Mouse (Mus musculus) hindbrain, embryonic 14.5 days (tissue): ENCODE data around the gene Tyw1. TPM values are rescaled to one million over a fixed set of nuclear protein-coding genes. Genes with fewer than 3 reads are reported as not detected.
A peak's percentile ranks its signal among the peaks of the same experiment; 100 is the strongest.
"Not testable (repeated sequence)": the region's sequence is repeated elsewhere in the genome, so short reads cannot be mapped to it uniquely, and the experiment has no call there.

Experiments
- ATAC-seq: fragments of 200-750 bp; cut with Nextera tagmentation; 2 replicates; pipeline ENCODE4 v1.8.0; 2017; ENCODE audit warnings: moderate number of reproducible peaks, mild to moderate bottlenecking, moderate TSS enrichment, moderate library complexity; ENCODE audit not compliant: low FRiP score
- DNase-seq: peaks from one replicate; pipeline ENCODE4 v3.0.0-alpha.2; 2015; ENCODE audit warnings: low spot score
- H3K27ac ChIP-seq: fragments of 300-500 bp; sonication (generic); 2 replicates; pipeline ENCODE4 v1.5.1; 2014; ENCODE audit warnings: mild to moderate bottlenecking, moderate library complexity
- H3K27me3 ChIP-seq: fragments of 300-500 bp; sonication (generic); 2 replicates; pipeline ENCODE4 v1.6.1; 2014; ENCODE audit warnings: mild to moderate bottlenecking, low read length, mixed read lengths; ENCODE audit not compliant: control insufficient read depth, insufficient read depth
- H3K36me3 ChIP-seq: fragments of 300-500 bp; sonication (generic); replicated peaks from 2 replicates; pipeline ENCODE4 v1.6.1; 2014; ENCODE audit not compliant: control insufficient read depth, insufficient read depth
- H3K4me1 ChIP-seq: fragments of 300-500 bp; sonication (generic); replicated peaks from 2 replicates; pipeline ENCODE4 v1.6.1; 2014; ENCODE audit warnings: antibody characterized with exemption, low read length, mixed read lengths; ENCODE audit not compliant: control insufficient read depth, insufficient read depth
- H3K4me2 ChIP-seq: fragments of 300-500 bp; sonication (generic); replicated peaks from 2 replicates; pipeline ENCODE4 v1.6.1; 2014; ENCODE audit warnings: mild to moderate bottlenecking, moderate library complexity
- H3K4me3 ChIP-seq: fragments of 300-500 bp; sonication (generic); replicated peaks from 2 replicates; pipeline ENCODE4 v1.5.1; 2014; ENCODE audit warnings: mild to moderate bottlenecking, low read length
- H3K9ac ChIP-seq: fragments of 300-500 bp; sonication (generic); 2 replicates; pipeline ENCODE4 v1.6.1; 2014
- H3K9me3 ChIP-seq: fragments of 300-500 bp; sonication (generic); 2 replicates; pipeline ENCODE4 v1.6.1; 2016; ENCODE audit warnings: low read length; ENCODE audit not compliant: control insufficient read depth
- WGBS: fragments of 180-500 bp; shearing (Covaris S2); extraction: QIAGEN DNeasy Blood & Tissue Kit; methylation state at CpG from one replicate; pipeline ENCODE4 v1.1.7; 2014; 5-methylcytosine and 5-hydroxymethylcytosine counted together
- polyA plus RNA-seq: library from polyadenylated mRNA; unstranded; fragments of >200 nt; fragmentation: Nextera tagmentation; extraction: Ambion mirVana; gene quantifications from 2 replicates; pipeline ENCODE4 v1.2.1, GENCODE M21; 2014

The Tyw1 gene
- polyA plus RNA-seq, 1 experiment from 2014 or later, result 20.8 TPM

- no peak overlapping the region for H3K4me3 ChIP-seq
- no peak for ATAC-seq
- no peaks in the 10 kb centered on the region for H3K27me3 ChIP-seq
- H3K36me3 ChIP-seq, result peaks cover 28% of the 10 kb centered on the region
- peaks cover 8% of the 10 kb centered on the region for H3K4me1 ChIP-seq
- H3K27ac ChIP-seq, result no peak overlapping the region
- no peaks in the 10 kb centered on the region for H3K9me3 ChIP-seq
- H3K4me2 ChIP-seq, result no peak overlapping the region
- no peak for DNase-seq
- H3K9ac ChIP-seq, result no peak overlapping the region
- 95% methylated on average over 3 of the region's 3 CpGs for WGBS
These were observed 28.6 kb upstream of the Tyw1 start for GRCm38 (mm10) chr5:130226790-130227189.

GRCm38 (mm10) chr5:130228120-130228519, 27.3 kb upstream of the Tyw1 start:
- Histone ChIP-seq H3K27me3 (no peaks in the 10 kb centered on the region), H3K9me3 (no peaks in the 10 kb centered on the region), H3K27ac (no peak overlapping the region), H3K4me3 (no peak overlapping the region), H3K4me1 (peaks cover 7% of the 10 kb centered on the region), H3K9ac (no peak overlapping the region), H3K4me2 (no peak overlapping the region), H3K36me3 (peaks cover 41% of the 10 kb centered on the region)
- DNase-seq (no peak), ATAC-seq (no peak)
- WGBS, result 77% methylated on average over 4 of the region's 4 CpGs

- 97% methylated on average over 8 of the region's 8 CpGs for WGBS
- Histone ChIP-seq H3K9me3 (no peaks in the 10 kb centered on the region), H3K9ac (no peak overlapping the region), H3K27ac (no peak overlapping the region), H3K36me3 (peaks cover 96% of the 10 kb centered on the region), H3K4me1 (no peaks in the 10 kb centered on the region), H3K4me2 (no peak overlapping the region), H3K4me3 (no peak overlapping the region), H3K27me3 (no peaks in the 10 kb centered on the region)
- DNase-seq (no peak), ATAC-seq (no peak)
These were observed 19.1 kb upstream of the Tyw1 start for GRCm38 (mm10) chr5:130236302-130236701.

GRCm38 (mm10) chr5:130239236-130239635, 16.2 kb upstream of the Tyw1 start:
- Histone ChIP-seq H3K36me3 (peaks cover 96% of the 10 kb centered on the region), H3K9ac (no peak overlapping the region), H3K4me2 (no peak overlapping the region), H3K27ac (no peak overlapping the region), H3K27me3 (no peaks in the 10 kb centered on the region), H3K4me1 (no peaks in the 10 kb centered on the region), H3K9me3 (no peaks in the 10 kb centered on the region), H3K4me3 (no peak overlapping the region)
- DNase-seq (no peak), ATAC-seq (no peak)
- 97% methylated on average over 7 of the region's 7 CpGs for WGBS

GRCm38 (mm10) chr5:130239856-130240255, 15.6 kb upstream of the Tyw1 start:
- no peak overlapping the region for H3K4me3 ChIP-seq
- ATAC-seq, result no peak
- 97% methylated on average over 2 of the region's 2 CpGs for WGBS
- peaks cover 96% of the 10 kb centered on the region for H3K36me3 ChIP-seq
- no peak overlapping the region for H3K4me2 ChIP-seq
- no peak overlapping the region for H3K27ac ChIP-seq
- DNase-seq, result no peak
- no peaks in the 10 kb centered on the region for H3K27me3 ChIP-seq
- H3K9me3 ChIP-seq, result no peaks in the 10 kb centered on the region
- no peaks in the 10 kb centered on the region for H3K4me1 ChIP-seq
- H3K9ac ChIP-seq, result no peak overlapping the region

- no peaks in the 10 kb centered on the region for H3K27me3 ChIP-seq
- WGBS, result 93% methylated on average over 12 of the region's 12 CpGs
These were observed 14.0 kb upstream of the Tyw1 start for GRCm38 (mm10) chr5:130241426-130241825.

GRCm38 (mm10) chr5:130247823-130248222, 7.6 kb upstream of the Tyw1 start:
- Histone ChIP-seq H3K4me2 (no peak overlapping the region), H3K4me1 (no peaks in the 10 kb centered on the region), H3K4me3 (no peak overlapping the region), H3K36me3 (peaks cover 98% of the 10 kb centered on the region), H3K9me3 (no peaks in the 10 kb centered on the region), H3K27ac (no peak overlapping the region), H3K9ac (no peak overlapping the region), H3K27me3 (no peaks in the 10 kb centered on the region)
- no peak for DNase-seq
- ATAC-seq, result no peak
- WGBS, result 86% methylated on average over 5 of the region's 5 CpGs

More at GRCm38 (mm10) chr5:130241426-130241825, 14.0 kb upstream of the Tyw1 start:
- Histone ChIP-seq H3K27ac (no peak overlapping the region), H3K9me3 (no peaks in the 10 kb centered on the region), H3K4me1 (no peaks in the 10 kb centered on the region), H3K4me3 (no peak overlapping the region), H3K36me3 (peaks cover 96% of the 10 kb centered on the region), H3K4me2 (no peak overlapping the region), H3K9ac (no peak overlapping the region)
- ATAC-seq (no peak), DNase-seq (no peak)

GRCm38 (mm10) chr5:130254164-130255016, 1.0 kb upstream of the Tyw1 start:
- peaks cover 44% of the 10 kb centered on the region for H3K36me3 ChIP-seq
- DNase-seq, result peak; percentile 59
- ATAC-seq, result no peak
- H3K4me3 ChIP-seq, result peak overlapping the region; percentile 77
- H3K9me3 ChIP-seq, result no peaks in the 10 kb centered on the region
- H3K27ac ChIP-seq, result peak overlapping the region; percentile 78
- H3K4me1 ChIP-seq, result peaks cover 23% of the 10 kb centered on the region
- H3K27me3 ChIP-seq, result no peaks in the 10 kb centered on the region
- H3K4me2 ChIP-seq, result peak overlapping the region; percentile 71
- peak overlapping the region; percentile 92 for H3K9ac ChIP-seq
- 21% methylated on average over 19 of the region's 19 CpGs for WGBS

- not testable (repeated sequence) for ATAC-seq, H3K27me3 ChIP-seq, DNase-seq, H3K9me3 ChIP-seq, H3K9ac ChIP-seq, H3K27ac ChIP-seq
- Histone ChIP-seq H3K4me1 (peaks cover 23% of the 10 kb centered on the region), H3K4me2 (peak overlapping the region; percentile 71), H3K36me3 (peaks cover 33% of the 10 kb centered on the region), H3K4me3 (peak overlapping the region; percentile 77)
- WGBS, result 34% methylated on average over 20 of the region's 20 CpGs
These were observed 543 bp downstream of the Tyw1 start for GRCm38 (mm10) chr5:130255799-130256525.
